Mouse (Mus musculus): Measurements from ENCODE around the gene Nos1.
"Not testable (repeated sequence)": the region's sequence is repeated elsewhere in the genome, so short reads cannot be mapped to it uniquely, and the experiment has no call there.

Gene Nos1

GRCm38 (mm10) chr5:117840203-117840602 lies 59.4 kb downstream of the Nos1 start:
- DNase-seq, result peak; percentile 23

- peak; percentile 10 for DNase-seq
Observed at GRCm38 (mm10) chr5:117840988-117841387, 60.2 kb downstream of the Nos1 start.

- DNase-seq, result peak; percentile 45
Observed at GRCm38 (mm10) chr5:117841651-117842347, 61.0 kb downstream of the Nos1 start.

- no peak for DNase-seq
Observed at GRCm38 (mm10) chr5:117842699-117843098, 61.9 kb downstream of the Nos1 start.

- DNase-seq, result no peak
Observed at GRCm38 (mm10) chr5:117844611-117845010, 63.8 kb downstream of the Nos1 start.

GRCm38 (mm10) chr5:117850474-117850873 lies 69.6 kb downstream of the Nos1 start:
- DNase-seq, result no peak

- DNase-seq, result no peak
Observed at GRCm38 (mm10) chr5:117853741-117854140, 72.9 kb downstream of the Nos1 start.

GRCm38 (mm10) chr5:117864588-117865300 lies 83.9 kb downstream of the Nos1 start:
- DNase-seq, result peak; percentile 72

GRCm38 (mm10) chr5:117865876-117866275 lies 85.0 kb downstream of the Nos1 start:
- DNase-seq, result no peak

- DNase-seq, result no peak
Observed at GRCm38 (mm10) chr5:117871614-117872013, 90.8 kb downstream of the Nos1 start.

- no peak for DNase-seq
Observed at GRCm38 (mm10) chr5:117873807-117874206, 93.0 kb downstream of the Nos1 start.

GRCm38 (mm10) chr5:117874236-117874635 lies 93.4 kb downstream of the Nos1 start:
- DNase-seq, result no peak

- DNase-seq, result no peak
Observed at GRCm38 (mm10) chr5:117879136-117879535, 98.3 kb downstream of the Nos1 start.

GRCm38 (mm10) chr5:117880916-117881555 lies 100.2 kb downstream of the Nos1 start:
- peak; percentile 28 for DNase-seq

GRCm38 (mm10) chr5:117882411-117882810 lies 101.6 kb downstream of the Nos1 start:
- not testable (repeated sequence) for DNase-seq

- no peak for DNase-seq
Observed at GRCm38 (mm10) chr5:117884991-117885390, 104.2 kb downstream of the Nos1 start.

- DNase-seq, result no peak
Observed at GRCm38 (mm10) chr5:117888126-117888525, 107.3 kb downstream of the Nos1 start.

- DNase-seq, result no peak
Observed at GRCm38 (mm10) chr5:117888946-117889345, 108.1 kb downstream of the Nos1 start.

GRCm38 (mm10) chr5:117889571-117889970 lies 108.7 kb downstream of the Nos1 start:
- no peak for DNase-seq

- DNase-seq, result no peak
Observed at GRCm38 (mm10) chr5:117890871-117891270, 110.0 kb downstream of the Nos1 start.

GRCm38 (mm10) chr5:117891545-117891944 lies 110.7 kb downstream of the Nos1 start:
- DNase-seq, result no peak

GRCm38 (mm10) chr5:117894050-117894449 lies 113.2 kb downstream of the Nos1 start:
- DNase-seq, result no peak

GRCm38 (mm10) chr5:117898055-117898806 lies 117.4 kb downstream of the Nos1 start:
- no peak for DNase-seq

All from right cerebral cortex, postnatal 25 days (tissue).